Mouse (Mus musculus): Measurements from ENCODE around the gene Iglon5. TPM values are rescaled to one million over a fixed set of nuclear protein-coding genes. Genes with fewer than 3 reads are reported as not detected.
A peak's percentile ranks its signal among the peaks of the same experiment; 100 is the strongest.

Iglon5 gene
- polyA plus RNA-seq, 1 experiment, result not detected

- no peak for TF ChIP-seq POLR2A (IDR thresholded peaks at IDR 0.05; ENCODE audit: insufficient read depth, low read depth, low read length)
- no peak for TF ChIP-seq CTCF (IDR thresholded peaks at IDR 0.05; ENCODE audit: insufficient read depth, low read depth, low read length)
- H3K4me1 ChIP-seq (ENCODE audit: control insufficient read depth, insufficient read depth, low read length), result no peaks in the 10 kb centered on the region
- H3K4me3 ChIP-seq (ENCODE audit: insufficient read depth, low read depth, low read length), result no peak overlapping the region
- no peak overlapping the region for H3K27ac ChIP-seq (ENCODE audit: insufficient read depth, low read depth, low read length)
- WGBS, result 53% methylated on average over 4 of the region's 4 CpGs
These were observed 22.0 kb upstream of the Iglon5 start for GRCm38 (mm10) chr7:43511707-43512478.

DNA sequence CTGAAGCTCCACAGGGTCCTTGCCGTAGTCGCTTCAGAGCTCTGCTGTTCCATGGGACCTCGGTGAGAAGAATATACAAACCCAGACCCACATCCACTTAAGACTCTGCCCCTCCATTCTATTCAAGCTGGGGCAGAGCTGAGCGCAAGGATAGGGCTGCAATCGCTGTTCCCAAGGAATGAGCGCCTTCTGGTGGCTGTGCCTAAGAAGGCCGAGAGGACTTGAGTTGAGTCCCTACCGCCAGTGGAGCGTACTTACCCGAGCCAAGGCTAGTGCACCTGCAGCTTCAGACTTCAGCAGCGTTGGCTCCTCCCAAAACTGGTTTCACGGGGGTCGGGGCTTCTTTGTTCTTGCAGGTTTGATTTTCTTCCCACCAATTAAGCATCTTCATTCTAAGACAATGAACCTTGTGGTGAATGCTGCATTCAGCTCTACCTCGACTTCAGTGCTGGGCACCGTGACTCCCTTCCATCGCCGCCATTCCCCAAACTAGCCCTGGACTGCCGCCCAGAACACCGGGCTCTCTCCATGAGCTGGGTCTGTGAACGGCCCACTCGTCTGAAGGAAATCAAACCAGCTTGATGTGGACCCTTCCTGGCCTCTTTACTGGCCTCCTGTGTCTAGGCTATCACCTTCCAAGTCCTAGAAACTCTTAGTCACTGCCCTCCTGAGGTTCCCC, 5.6 kb upstream of the Iglon5 start:
- no peak overlapping the region for H3K27ac ChIP-seq (ENCODE audit: insufficient read depth, low read depth, low read length)
- H3K4me3 ChIP-seq (ENCODE audit: insufficient read depth, low read depth, low read length), result no peak overlapping the region
- WGBS, result 6% methylated on average over 21 of the region's 21 CpGs
- TF ChIP-seq POLR2A (IDR thresholded peaks at IDR 0.05; ENCODE audit: insufficient read depth, low read depth, low read length), result no peak
- TF ChIP-seq CTCF (IDR thresholded peaks at IDR 0.05; ENCODE audit: insufficient read depth, low read depth, low read length), result peak; percentile 95
- H3K4me1 ChIP-seq (ENCODE audit: control insufficient read depth, insufficient read depth, low read length), result peaks cover 8% of the 10 kb centered on the region; the same call in 1 of the 2 replicates

DNA sequence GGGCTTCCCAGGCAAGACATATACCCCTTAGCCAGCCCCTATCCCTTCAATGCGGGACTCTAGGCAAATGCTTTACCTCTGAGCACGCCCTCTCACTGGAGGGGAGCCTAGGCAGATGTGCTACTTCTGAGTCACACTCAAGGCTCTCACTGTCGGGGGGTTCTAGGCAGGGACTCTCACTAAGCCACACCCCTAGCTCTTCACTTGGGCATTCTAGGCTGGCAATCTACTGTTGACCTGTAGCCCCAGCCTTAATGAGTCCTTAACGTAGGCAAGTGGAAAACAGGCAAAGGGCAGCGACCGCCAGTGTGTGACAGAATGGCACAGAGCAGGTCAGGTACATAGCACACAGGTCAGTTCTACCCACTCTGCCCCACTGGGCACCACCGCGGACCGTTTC, 986 bp upstream of the Iglon5 start:
- no peak overlapping the region for H3K4me3 ChIP-seq (ENCODE audit: insufficient read depth, low read depth, low read length)
- TF ChIP-seq POLR2A (IDR thresholded peaks at IDR 0.05; ENCODE audit: insufficient read depth, low read depth, low read length), result no peak
- TF ChIP-seq CTCF (IDR thresholded peaks at IDR 0.05; ENCODE audit: insufficient read depth, low read depth, low read length), result no peak
- no peak overlapping the region for H3K27ac ChIP-seq (ENCODE audit: insufficient read depth, low read depth, low read length)
- peaks cover 26% of the 10 kb centered on the region for H3K4me1 ChIP-seq (ENCODE audit: control insufficient read depth, insufficient read depth, low read length)
- 65% methylated on average over 9 of the region's 9 CpGs for WGBS

DNA sequence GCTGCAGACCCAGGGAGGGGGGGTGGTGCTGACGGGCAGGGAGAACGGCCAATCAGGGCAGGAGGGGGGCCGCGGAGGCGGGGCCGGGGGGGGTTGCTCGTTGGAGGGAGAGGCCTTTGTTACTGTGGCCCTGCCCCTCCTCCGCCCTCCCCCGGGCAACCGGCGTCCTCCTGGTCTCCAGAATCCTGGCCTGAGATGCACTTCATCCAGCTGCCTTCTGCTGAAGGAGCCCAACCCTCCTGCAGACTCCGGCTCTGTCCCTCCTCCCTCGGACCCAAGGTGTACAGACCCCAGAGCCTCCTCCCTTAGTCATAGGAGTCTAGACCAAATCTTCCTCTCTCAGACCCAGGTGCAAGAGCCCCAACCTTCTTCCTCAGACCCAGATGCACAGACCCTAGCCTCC, 308 bp upstream of the Iglon5 start:
- H3K4me3 ChIP-seq (ENCODE audit: insufficient read depth, low read depth, low read length), result peak overlapping the region; percentile 51
- 2% methylated on average over 12 of the region's 13 CpGs for WGBS
- H3K4me1 ChIP-seq (ENCODE audit: control insufficient read depth, insufficient read depth, low read length), result peaks cover 22% of the 10 kb centered on the region
- peak overlapping the region; percentile 76 for H3K27ac ChIP-seq (ENCODE audit: insufficient read depth, low read depth, low read length)
- peak; percentile 30; the same call in 1 of the 2 replicates for TF ChIP-seq POLR2A (IDR thresholded peaks at IDR 0.05; ENCODE audit: insufficient read depth, low read depth, low read length)
- no peak for TF ChIP-seq CTCF (IDR thresholded peaks at IDR 0.05; ENCODE audit: insufficient read depth, low read depth, low read length)

GRCm38 (mm10) chr7:43488646-43489045, 1.2 kb downstream of the Iglon5 start:
- Histone ChIP-seq H3K27ac (ENCODE audit: insufficient read depth, low read depth, low read length) (peak overlapping the region; percentile 91), H3K4me3 (ENCODE audit: insufficient read depth, low read depth, low read length) (peak overlapping the region; percentile 66), H3K4me1 (ENCODE audit: control insufficient read depth, insufficient read depth, low read length) (peaks cover 22% of the 10 kb centered on the region)
- 14% methylated on average over 5 of the region's 5 CpGs for WGBS
- TF ChIP-seq CTCF (IDR thresholded peaks at IDR 0.05; ENCODE audit: insufficient read depth, low read depth, low read length) (no peak), POLR2A (IDR thresholded peaks at IDR 0.05; ENCODE audit: insufficient read depth, low read depth, low read length) (no peak)

- Histone ChIP-seq H3K4me3 (ENCODE audit: insufficient read depth, low read depth, low read length) (no peak overlapping the region), H3K4me1 (ENCODE audit: control insufficient read depth, insufficient read depth, low read length) (peaks cover 46% of the 10 kb centered on the region), H3K27ac (ENCODE audit: insufficient read depth, low read depth, low read length) (no peak overlapping the region; the same call in 1 of the 2 replicates)
- 44% methylated on average over 10 of the region's 10 CpGs for WGBS
- TF ChIP-seq CTCF (IDR thresholded peaks at IDR 0.05; ENCODE audit: insufficient read depth, low read depth, low read length), result no peak
These were observed 6.6 kb downstream of the Iglon5 start for GRCm38 (mm10) chr7:43483236-43483635.

DNA sequence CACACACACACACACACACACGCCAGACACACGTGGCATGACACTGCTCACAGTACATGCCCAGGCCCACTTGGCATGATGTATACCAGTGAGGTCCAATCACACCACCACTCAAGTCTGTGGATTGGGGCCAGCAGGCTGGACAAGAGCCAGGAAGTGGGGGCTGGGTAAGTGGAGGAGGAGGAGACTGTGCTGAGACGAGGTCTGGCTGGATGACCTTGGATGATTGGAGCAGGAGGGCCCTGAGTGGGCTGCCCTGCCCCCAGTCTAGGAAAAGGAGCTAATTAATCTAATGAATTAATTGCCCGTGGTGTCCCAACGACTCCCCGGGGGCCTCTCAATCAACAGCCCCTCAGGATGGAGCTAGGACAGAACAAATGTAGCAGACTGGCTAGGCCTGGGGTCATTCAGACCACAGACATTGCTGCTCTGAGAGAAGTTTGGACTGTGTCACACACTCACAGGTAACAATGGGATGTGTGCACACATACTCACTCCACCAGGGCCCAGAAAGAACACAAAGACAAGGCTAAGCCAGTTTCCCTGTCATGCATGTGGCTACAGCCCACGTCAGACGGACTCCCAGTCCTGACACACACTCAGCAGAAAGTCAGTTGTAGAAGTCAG, 7.7 kb downstream of the Iglon5 start:
- TF ChIP-seq CTCF (IDR thresholded peaks at IDR 0.05; ENCODE audit: insufficient read depth, low read depth, low read length) (no peak), POLR2A (IDR thresholded peaks at IDR 0.05; ENCODE audit: insufficient read depth, low read depth, low read length) (no peak)
- WGBS, result 30% methylated on average over 8 of the region's 8 CpGs
- peaks cover 49% of the 10 kb centered on the region for H3K4me1 ChIP-seq (ENCODE audit: control insufficient read depth, insufficient read depth, low read length)
- no peak overlapping the region for H3K4me3 ChIP-seq (ENCODE audit: insufficient read depth, low read depth, low read length)
- peak overlapping the region; percentile 93 for H3K27ac ChIP-seq (ENCODE audit: insufficient read depth, low read depth, low read length)

DNA sequence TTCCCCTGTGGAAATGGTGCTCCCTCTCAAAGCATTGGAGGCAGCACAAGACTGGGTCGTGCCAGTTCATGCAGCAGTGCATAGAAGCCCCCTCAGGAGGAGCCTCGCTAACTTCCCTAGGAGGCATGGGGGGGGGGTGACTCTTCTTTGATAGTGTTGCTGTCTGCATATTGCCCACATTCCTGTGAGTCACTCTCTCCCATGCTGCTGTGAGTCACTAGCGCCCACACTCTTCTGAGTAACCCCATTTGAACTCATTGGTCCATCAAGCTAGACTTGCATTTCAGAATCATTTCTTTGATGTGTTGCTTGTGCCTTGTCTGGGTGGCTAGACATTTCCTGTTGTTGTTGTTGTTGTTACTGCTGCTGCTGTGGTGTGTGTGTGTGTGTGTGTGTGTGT, 8.7 kb downstream of the Iglon5 start:
- Histone ChIP-seq H3K4me1 (ENCODE audit: control insufficient read depth, insufficient read depth, low read length) (peaks cover 47% of the 10 kb centered on the region), H3K27ac (ENCODE audit: insufficient read depth, low read depth, low read length) (peak overlapping the region; percentile 93), H3K4me3 (ENCODE audit: insufficient read depth, low read depth, low read length) (no peak overlapping the region)
- 16% methylated on average over 3 of the region's 3 CpGs for WGBS
- TF ChIP-seq CTCF (IDR thresholded peaks at IDR 0.05; ENCODE audit: insufficient read depth, low read depth, low read length) (no peak), POLR2A (IDR thresholded peaks at IDR 0.05; ENCODE audit: insufficient read depth, low read depth, low read length) (no peak)

GRCm38 (mm10) chr7:43476376-43476775, 13.5 kb downstream of the Iglon5 start:
- H3K4me1 ChIP-seq (ENCODE audit: control insufficient read depth, insufficient read depth, low read length), result peaks cover 37% of the 10 kb centered on the region
- H3K4me3 ChIP-seq (ENCODE audit: insufficient read depth, low read depth, low read length), result no peak overlapping the region
- WGBS, result 54% methylated on average over 13 of the region's 13 CpGs
- TF ChIP-seq POLR2A (IDR thresholded peaks at IDR 0.05; ENCODE audit: insufficient read depth, low read depth, low read length) (no peak), CTCF (IDR thresholded peaks at IDR 0.05; ENCODE audit: insufficient read depth, low read depth, low read length) (no peak)
- no peak overlapping the region for H3K27ac ChIP-seq (ENCODE audit: insufficient read depth, low read depth, low read length)
